Mouse (Mus musculus) layer of hippocampus, adult 11-12 months (tissue): ENCODE measurements around the gene Pnmt.

Experiments
- DNase-seq: peaks from one replicate; pipeline ENCODE4 v3.0.0; 2022; ENCODE audit warnings: low spot score

Gene Pnmt

GRCm38 (mm10) chr11:98384216-98384615, 2.0 kb upstream of the Pnmt start:
- no peak for DNase-seq

GRCm38 (mm10) chr11:98384721-98385637, 1.3 kb upstream of the Pnmt start:
- DNase-seq, result no peak

- no peak for DNase-seq
Observed at GRCm38 (mm10) chr11:98386596-98386995, 346 bp downstream of the Pnmt start.

GRCm38 (mm10) chr11:98387056-98387577, 867 bp downstream of the Pnmt start:
- DNase-seq, result no peak

- no peak for DNase-seq
Observed at GRCm38 (mm10) chr11:98388282-98388681, 2.0 kb downstream of the Pnmt start.

DNA sequence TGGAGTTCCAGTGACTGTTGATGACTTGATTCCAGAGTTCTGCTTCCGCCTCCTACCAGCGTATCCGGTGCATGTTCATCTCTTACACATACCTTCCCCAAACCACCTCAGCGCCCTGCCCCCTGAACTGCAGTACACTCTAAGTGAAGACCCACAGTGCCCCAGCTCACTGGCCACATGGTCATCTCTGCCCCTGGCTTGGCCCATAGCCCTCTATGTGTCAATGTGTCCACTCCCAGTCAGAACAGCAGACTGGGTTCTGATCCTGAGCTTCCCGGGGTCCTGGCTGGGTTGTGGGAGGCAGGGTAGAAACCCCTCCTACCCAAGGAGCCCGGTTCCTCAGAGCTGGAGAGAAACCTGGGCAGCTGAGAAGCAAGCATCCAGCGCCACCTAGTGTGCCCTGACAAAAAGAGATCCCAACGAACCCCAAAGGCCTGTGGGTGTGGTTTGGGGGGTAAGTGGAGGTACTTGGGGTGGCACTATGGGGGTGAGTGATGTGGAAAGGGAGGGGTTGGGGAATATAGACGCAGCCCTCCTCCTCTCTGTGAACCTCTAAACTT, 3.1 kb downstream of the Pnmt start:
- peak; percentile 78 for DNase-seq

DNA sequence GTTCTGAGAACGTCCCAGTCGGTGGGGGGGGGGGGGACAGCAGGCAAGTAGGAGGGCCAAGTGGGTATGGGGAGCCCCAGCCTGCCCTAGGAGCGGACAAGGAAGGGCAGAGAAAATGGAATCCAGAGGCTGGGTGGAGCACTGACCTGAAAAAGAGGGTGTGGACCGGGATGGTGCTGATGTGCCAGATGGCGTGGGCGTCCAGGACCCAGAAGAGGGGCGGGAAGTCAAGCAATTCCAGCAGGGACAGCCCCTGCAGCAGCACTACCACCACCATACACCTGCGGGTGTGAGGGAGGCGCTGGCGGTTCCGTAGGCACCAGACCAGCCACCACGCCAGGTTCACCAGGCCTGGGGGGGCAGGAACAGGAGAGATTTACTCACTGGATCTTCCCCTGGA, 3.9 kb downstream of the Pnmt start:
- DNase-seq, result no peak

DNA sequence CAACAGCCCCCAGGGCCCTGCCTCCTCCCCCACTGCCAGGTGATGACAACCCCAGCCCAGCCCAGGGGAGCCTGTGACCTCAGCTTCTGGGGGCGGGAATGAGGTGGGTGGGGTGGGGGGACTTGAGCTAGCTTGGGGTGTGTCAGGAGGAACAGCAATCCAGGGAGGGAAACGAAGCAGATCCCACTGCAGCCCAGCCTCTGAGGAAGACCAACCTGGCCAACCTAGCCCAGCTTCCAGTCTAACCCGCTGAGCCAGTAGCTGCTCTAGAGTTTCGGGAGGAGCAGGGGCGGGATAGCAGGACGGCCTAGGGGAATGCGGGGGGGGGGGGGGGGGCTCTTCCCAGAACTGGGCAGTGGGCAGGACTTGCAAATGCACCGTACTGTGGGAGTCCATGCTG, 5.8 kb downstream of the Pnmt start:
- DNase-seq, result no peak

DNA sequence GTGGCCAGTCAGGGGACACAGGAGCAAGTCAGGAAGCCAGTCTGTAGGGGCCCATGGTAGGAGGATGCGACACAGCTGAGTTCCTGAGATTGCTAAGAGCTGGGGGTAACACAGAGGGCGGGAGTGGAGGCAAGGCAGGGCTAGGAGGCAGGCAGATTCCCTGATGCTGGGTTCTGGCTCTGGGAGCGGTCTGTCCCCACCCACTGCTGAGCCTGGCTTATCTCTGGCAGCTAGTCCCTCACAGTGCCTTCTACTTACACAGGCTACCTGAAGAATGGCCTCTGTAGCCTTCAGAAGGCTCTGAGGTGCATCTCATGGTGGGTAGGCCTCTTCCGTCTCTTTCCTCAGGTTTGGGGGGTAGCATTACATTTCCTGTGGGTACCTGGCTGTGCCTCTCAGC, 6.4 kb downstream of the Pnmt start:
- no peak for DNase-seq

DNA sequence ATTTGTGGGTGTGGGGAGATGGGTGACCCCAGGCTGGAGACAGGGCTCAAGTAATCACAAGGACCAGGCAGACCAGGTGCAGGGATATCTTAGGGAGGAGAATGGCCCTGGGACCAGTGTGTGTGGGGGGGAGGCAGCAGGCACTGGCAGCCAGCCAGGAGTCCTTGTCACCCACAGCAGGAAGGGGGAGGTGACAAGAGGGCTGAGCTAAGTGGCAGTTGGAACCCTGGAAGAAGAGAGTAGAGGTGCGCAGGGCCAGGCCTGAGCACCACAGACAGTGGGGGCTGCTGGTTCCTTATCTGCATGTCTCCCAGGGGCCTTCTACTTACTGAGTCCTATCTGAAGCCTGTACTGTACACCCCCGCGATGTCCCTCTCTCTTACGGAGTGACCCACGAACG, 7.1 kb downstream of the Pnmt start:
- no peak for DNase-seq

DNA sequence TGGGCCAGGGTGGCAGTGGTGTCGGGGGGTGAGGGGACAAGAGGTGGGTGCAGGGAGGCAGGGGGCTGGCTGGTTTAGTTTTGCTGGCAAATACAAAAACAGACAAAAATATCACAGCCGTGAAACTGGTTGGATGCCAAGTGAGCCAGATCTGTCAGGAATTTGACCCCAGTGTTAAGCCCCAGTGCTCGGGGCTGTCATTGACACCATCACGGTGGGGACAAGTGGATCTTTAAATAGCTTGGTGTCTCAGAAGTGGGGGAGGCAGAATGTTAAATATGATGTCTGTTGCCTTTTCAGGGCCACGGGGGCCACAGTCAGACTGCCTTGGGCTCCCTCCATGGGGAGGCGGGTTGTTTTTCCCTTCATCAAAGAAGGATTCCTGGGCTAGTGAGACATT, 8.1 kb downstream of the Pnmt start:
- no peak for DNase-seq

- DNase-seq, result no peak
Observed at GRCm38 (mm10) chr11:98395041-98395440, 8.8 kb downstream of the Pnmt start.

DNA sequence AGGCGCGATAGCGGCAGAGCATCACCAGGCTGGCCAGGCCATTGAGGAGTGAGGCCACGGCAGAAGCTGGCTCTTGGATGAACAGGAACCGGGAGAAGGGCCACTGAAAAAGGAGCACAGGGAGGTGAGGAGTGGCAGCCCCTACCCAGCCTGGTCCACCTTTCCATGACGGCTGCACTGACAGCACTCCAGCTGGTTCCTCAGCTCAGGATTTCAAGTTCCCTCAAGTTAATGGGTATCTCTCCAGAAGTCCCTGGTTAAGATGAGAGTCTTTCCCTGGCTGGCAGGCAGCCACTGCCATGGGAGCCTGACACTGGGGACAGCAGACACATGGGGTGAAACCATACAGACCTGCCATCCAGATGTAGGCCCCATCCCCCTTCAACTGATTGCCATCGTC, 11.7 kb downstream of the Pnmt start:
- no peak for DNase-seq

- peak; percentile 90 for DNase-seq
Observed at GRCm38 (mm10) chr11:98400161-98400726, 14.0 kb downstream of the Pnmt start, which contains the start of gene Pgap3. Gene Pgap3, minus strand, starts transcription at chr11:98400490.

- DNase-seq, result no peak
Observed at GRCm38 (mm10) chr11:98400816-98401215, 14.6 kb downstream of the Pnmt start.

DNA sequence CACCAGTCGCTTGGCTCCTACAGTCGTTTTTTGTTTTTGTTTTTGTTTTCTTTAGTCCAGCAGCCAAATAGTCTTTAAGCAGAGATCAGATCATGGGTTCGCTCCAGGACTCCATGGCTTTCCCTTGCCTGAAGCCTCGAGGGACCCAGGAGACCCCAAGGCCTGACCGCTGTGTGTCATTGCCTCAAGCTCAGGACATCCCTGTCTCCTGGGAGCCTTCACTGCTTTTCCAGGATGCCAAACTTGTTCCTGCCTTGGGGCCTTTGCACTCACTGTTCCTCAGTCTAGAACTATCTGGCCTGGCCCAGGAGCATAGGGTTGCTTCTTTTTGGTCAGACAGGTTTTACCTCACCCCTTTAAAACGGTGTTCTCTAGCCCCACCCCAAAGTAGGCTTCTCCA, 20.4 kb downstream of the Pnmt start:
- no peak for DNase-seq

DNA sequence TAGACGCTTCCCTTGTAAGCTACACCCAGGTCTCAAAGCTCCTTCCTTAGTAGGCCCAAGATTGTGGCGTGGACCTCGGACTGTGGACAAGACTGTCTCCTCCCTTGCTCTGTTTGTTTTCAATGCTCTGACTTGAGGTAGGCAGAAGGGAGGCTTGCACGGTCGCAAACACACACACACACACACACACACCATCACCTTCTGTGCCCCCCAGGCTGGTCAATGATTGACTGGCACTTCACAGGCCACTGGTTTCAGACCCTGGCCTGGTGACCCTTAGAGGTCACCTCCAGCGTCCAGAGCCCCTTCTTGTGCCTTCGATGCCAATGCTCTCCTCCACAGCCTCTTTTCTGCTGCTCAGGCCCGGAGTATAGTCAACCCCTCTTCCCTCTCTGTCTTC, 22.6 kb downstream of the Pnmt start:
- no peak for DNase-seq

GRCm38 (mm10) chr11:98409341-98409822, 23.1 kb downstream of the Pnmt start:
- no peak for DNase-seq

DNA sequence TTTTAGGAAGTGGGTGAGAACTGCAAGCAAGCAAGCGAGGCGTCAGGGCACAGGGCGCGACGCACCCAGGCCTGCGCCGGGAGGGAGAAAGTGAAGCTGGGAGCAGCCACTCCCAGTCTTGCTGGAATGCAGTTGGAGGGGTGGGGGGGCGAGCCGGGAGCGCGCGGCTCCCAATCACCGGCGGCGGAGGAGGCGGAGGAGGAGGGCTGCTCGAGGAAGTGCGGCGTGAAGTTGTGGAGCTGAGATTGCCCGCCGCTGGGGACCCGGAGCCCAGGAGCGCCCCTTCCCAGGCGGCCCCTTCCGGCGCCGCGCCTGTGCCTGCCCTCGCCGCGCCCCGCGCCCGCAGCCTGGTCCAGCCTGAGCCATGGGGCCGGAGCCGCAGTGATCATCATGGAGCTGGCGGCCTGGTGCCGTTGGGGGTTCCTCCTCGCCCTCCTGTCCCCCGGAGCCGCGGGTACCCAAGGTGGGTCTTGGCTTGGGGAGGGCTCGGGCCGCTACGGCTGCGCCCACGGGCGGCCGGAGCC, 26.1 kb downstream of the Pnmt start, which contains the start of gene Erbb2:
TSS of gene Erbb2 (plus strand) at position 198 of the 524 bp plus-strand sequence.
- DNase-seq, result no peak

- DNase-seq, result no peak
Observed at GRCm38 (mm10) chr11:98412797-98413301, 26.6 kb downstream of the Pnmt start.

- DNase-seq, result no peak
Observed at GRCm38 (mm10) chr11:98413731-98414130, 27.5 kb downstream of the Pnmt start.

DNA sequence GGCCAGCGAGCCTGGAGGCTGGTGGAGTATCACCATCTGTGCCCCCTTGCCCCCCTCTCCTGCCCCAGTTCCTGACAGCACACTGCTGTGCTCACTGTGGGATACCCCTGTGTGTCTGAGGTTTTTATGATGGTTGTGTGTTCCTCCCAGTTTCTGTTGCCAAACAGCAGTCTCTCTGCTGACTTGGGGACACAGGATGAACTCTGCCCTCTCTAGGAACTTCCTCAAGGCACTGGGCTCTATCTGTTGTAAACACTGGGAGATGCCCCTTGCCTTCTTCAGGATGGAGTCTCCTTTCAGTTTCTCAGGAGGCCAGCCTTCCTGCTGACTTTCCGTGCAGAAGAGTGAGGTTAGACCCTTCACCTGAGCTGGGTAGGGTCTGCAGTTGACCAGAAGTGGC, 27.9 kb downstream of the Pnmt start:
- no peak for DNase-seq
